Mouse (Mus musculus): Measurements from ENCODE around the gene Pde9a. TPM values are rescaled to one million over a fixed set of nuclear protein-coding genes. Genes with fewer than 3 reads are reported as not detected.

Pde9a gene
- polyA plus RNA-seq, 1 experiment from 2014 or later = 34.8 TPM

DNA sequence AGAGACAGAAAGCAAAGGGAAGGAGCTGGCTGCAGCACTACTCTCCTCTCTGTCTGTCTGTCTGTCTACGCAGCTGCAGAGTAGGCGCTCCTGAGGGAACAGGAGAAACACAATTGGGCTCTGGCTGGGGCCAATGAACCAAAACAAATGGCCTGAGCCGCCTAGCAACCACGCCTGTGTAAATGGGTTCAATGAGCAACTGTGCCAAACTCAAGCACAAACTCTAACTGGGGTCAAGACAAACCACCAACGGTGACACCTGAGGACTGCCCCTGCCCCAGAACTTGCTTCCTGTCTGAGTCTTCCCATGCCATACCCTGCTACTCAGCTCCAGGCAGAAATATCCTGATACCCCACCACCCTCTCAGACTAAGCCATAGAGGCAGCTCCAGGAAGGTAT lies 119.0 kb downstream of the Pde9a start:
- Histone ChIP-seq H3K9ac (no peak overlapping the region), H3K27ac (no peak overlapping the region), H3K4me1 (no peaks in the 10 kb centered on the region), H3K4me2 (no peak overlapping the region), H3K9me3 (no peaks in the 10 kb centered on the region), H3K4me3 (no peak overlapping the region), H3K36me3 (peaks cover 79% of the 10 kb centered on the region), H3K27me3 (no peaks in the 10 kb centered on the region)
- 88% methylated on average over 5 of the region's 5 CpGs for WGBS
- no peak for ATAC-seq (ENCODE audit: borderline replicate concordance, extremely low read depth, low FRiP score, low TSS enrichment)

- WGBS = 90% methylated on average over 7 of the region's 7 CpGs
- Histone ChIP-seq H3K36me3 (peaks cover 70% of the 10 kb centered on the region), H3K4me3 (no peak overlapping the region), H3K27ac (no peak overlapping the region), H3K4me1 (peaks cover 1% of the 10 kb centered on the region; the same call in 1 of the 2 replicates), H3K27me3 (no peaks in the 10 kb centered on the region), H3K4me2 (no peak overlapping the region), H3K9me3 (no peaks in the 10 kb centered on the region), H3K9ac (no peak overlapping the region)
- no peak for ATAC-seq (ENCODE audit: borderline replicate concordance, extremely low read depth, low FRiP score, low TSS enrichment)
Observed at GRCm38 (mm10) chr17:31506282-31506681, 120.3 kb downstream of the Pde9a start.

GRCm38 (mm10) chr17:31510944-31511343 lies 124.9 kb downstream of the Pde9a start:
- WGBS = 96% methylated on average over 6 of the region's 6 CpGs
- ATAC-seq (ENCODE audit: borderline replicate concordance, extremely low read depth, low FRiP score, low TSS enrichment) = no peak

DNA sequence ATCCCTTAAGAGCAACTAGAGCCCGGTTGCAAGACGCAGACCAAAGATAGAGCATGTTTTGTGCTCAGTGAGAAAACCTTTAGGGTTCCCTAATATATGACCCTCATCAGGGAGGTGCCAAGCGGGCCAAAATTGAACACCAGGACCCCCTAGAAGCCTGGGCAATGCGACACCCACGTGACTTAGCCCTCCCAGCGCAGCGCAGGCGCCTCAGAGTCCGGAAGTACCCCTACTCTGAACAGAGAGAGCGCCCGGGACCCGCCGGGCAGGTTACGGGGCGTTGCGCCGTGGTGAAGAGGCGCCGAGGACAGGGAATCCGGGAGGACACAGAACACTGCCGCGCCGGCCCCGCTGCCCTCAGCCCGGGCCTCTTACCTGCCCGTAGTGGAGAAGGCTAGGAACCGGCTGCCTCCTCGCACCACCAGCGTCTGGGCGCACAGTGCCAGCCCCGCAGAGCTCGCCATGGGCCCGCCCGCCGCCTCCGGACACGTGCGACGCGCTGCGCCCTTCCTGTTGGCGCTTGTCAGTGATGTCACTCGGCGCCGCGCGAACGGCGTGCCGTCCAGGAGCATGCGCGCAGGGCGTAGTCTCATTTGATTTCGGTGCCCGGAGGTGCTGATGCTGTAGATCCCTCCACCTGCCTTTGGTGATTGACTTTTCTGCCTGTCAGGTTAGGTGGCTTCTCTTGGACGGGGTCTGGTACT lies 125.9 kb downstream of the Pde9a start:
- H3K36me3 ChIP-seq = peaks cover 23% of the 10 kb centered on the region
- H3K4me1 ChIP-seq = peaks cover 9% of the 10 kb centered on the region; the same call in 1 of the 2 replicates
- no peaks in the 10 kb centered on the region for H3K27me3 ChIP-seq
- peak overlapping the region; percentile 74 for H3K4me3 ChIP-seq
- no peaks in the 10 kb centered on the region for H3K9me3 ChIP-seq
- peak; percentile 94 for ATAC-seq (ENCODE audit: borderline replicate concordance, extremely low read depth, low FRiP score, low TSS enrichment)
- peak overlapping the region; percentile 87 for H3K4me2 ChIP-seq
- peak overlapping the region; percentile 72 for H3K9ac ChIP-seq
- WGBS = 2% methylated on average over 51 of the region's 56 CpGs
- peak overlapping the region; percentile 78 for H3K27ac ChIP-seq

More at GRCm38 (mm10) chr17:31510944-31511343, 124.9 kb downstream of the Pde9a start:
- peaks cover 9% of the 10 kb centered on the region; the same call in 1 of the 2 replicates for H3K4me1 ChIP-seq
- no peaks in the 10 kb centered on the region for H3K27me3 ChIP-seq
- H3K4me2 ChIP-seq = peak overlapping the region; percentile 87
- peaks cover 31% of the 10 kb centered on the region for H3K36me3 ChIP-seq
- H3K9ac ChIP-seq = no peak overlapping the region
- no peaks in the 10 kb centered on the region for H3K9me3 ChIP-seq
- H3K27ac ChIP-seq = no peak overlapping the region
- H3K4me3 ChIP-seq = peak overlapping the region; percentile 74

GRCm38 (mm10) chr17:31512593-31512992 lies 126.6 kb downstream of the Pde9a start:
- Histone ChIP-seq H3K27me3 (no peaks in the 10 kb centered on the region), H3K9ac (peak overlapping the region; percentile 72), H3K4me3 (peak overlapping the region; percentile 74), H3K27ac (peak overlapping the region; percentile 78; the same call in 1 of the 2 replicates), H3K36me3 (peaks cover 19% of the 10 kb centered on the region), H3K9me3 (no peaks in the 10 kb centered on the region), H3K4me1 (peaks cover 9% of the 10 kb centered on the region; the same call in 1 of the 2 replicates), H3K4me2 (peak overlapping the region; percentile 87)
- 20% methylated on average over 6 of the region's 6 CpGs for WGBS
- ATAC-seq (ENCODE audit: borderline replicate concordance, extremely low read depth, low FRiP score, low TSS enrichment) = no peak

DNA sequence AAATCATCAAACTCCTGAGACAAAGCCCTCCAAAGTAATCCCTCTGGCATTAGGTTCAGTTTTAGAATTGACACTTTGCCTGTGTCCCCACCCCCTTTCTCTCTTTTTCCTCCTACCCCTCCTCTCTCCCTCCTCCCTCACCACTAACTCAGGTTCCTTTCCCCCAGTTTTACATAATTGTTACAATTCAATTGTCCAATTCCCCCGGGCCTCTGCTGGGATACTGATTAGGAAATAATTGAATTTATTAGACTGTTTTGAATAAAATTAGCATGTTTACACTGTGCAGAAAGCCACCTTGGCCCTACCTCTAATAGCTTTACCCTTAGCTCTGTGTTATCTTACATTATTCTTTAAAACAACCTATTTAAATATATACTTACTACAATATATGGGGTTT lies 128.7 kb downstream of the Pde9a start:
- Histone ChIP-seq H3K27me3 (no peaks in the 10 kb centered on the region), H3K4me1 (peaks cover 9% of the 10 kb centered on the region; the same call in 1 of the 2 replicates), H3K36me3 (peaks cover 3% of the 10 kb centered on the region), H3K4me2 (no peak overlapping the region), H3K9ac (no peak overlapping the region), H3K4me3 (no peak overlapping the region), H3K27ac (no peak overlapping the region), H3K9me3 (no peaks in the 10 kb centered on the region)
- no peak for ATAC-seq (ENCODE audit: borderline replicate concordance, extremely low read depth, low FRiP score, low TSS enrichment)
- 71% methylated on average over 1 of the region's 1 CpGs for WGBS

DNA sequence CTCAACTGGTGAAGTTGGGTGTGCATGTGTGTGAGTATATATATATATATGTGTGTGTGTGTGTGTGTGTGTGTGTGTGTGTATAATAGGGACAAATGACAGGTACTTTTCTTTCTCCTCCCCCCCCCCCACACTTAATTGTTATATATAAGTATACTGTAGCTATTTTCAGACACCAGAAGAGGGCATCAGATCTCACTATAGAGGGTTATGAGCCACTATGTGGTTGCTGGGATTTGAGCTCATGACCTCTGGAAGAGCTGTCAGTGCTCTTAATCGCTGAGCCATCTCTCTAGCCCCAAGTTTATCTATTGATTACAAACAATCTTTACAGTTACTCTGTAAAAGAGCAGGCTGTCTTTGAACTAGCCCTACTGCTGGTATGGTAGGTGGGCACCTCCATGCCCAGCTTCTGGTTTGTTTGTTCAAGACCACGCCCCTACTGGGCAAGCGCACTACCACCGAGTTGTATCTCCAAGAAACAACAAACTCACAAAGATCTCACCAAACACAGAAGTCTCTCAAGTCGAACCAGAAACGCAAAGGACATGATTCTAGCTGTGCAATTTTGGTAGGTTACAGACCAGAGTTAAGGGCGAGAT lies 133.4 kb downstream of the Pde9a start:
- Histone ChIP-seq H3K4me2 (peak overlapping the region; percentile 72), H3K9ac (no peak overlapping the region), H3K4me3 (peak overlapping the region; percentile 79), H3K27ac (peak overlapping the region; percentile 32; the same call in 1 of the 2 replicates), H3K9me3 (no peaks in the 10 kb centered on the region), H3K4me1 (peaks cover 12% of the 10 kb centered on the region), H3K27me3 (no peaks in the 10 kb centered on the region), H3K36me3 (peaks cover 9% of the 10 kb centered on the region; the same call in 1 of the 2 replicates)
- no peak for ATAC-seq (ENCODE audit: borderline replicate concordance, extremely low read depth, low FRiP score, low TSS enrichment)
- WGBS = 3% methylated on average over 7 of the region's 7 CpGs

- Histone ChIP-seq H3K27me3 (no peaks in the 10 kb centered on the region), H3K4me2 (peak within 1 kb of the TSS; percentile 72), H3K9me3 (no peaks in the 10 kb centered on the region), H3K4me3 (peak within 1 kb of the TSS; percentile 79), H3K4me1 (peaks cover 12% of the 10 kb centered on the region), H3K36me3 (peaks cover 9% of the 10 kb centered on the region; the same call in 1 of the 2 replicates), H3K27ac (peak within 1 kb of the TSS; percentile 78), H3K9ac (peak within 1 kb of the TSS; percentile 70)
- 1% methylated on average over 45 of the region's 45 CpGs for WGBS
- peak; percentile 98 for ATAC-seq (ENCODE audit: borderline replicate concordance, extremely low read depth, low FRiP score, low TSS enrichment)
Observed at GRCm38 (mm10) chr17:31519946-31520838, 134.2 kb downstream of the Pde9a start, which contains the start of the genes Wdr4 and Ndufv3. Gene Wdr4, minus strand, starts transcription at chr17:31519980. Gene Ndufv3, plus strand, starts transcription at chr17:31520115.

DNA sequence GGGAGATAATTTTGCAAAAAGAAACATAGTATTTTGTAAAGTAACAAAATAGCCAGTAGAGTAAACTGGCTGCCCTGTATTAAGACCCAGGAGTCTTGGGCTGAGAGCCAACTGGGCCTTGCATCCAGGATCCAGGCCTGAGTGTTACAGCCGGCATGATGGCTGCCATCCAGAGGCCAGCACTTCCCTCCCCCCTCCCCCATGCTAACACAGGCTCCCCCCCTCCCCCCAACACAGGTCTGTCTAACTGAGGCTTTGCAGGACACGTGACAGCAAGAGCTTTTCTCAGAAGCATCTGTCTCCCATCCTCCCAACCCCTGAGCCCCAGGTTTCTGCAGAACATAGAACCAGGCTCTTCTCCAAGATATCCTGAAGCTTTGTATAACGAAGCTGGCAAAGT lies 134.9 kb downstream of the Pde9a start:
- WGBS = 15% methylated on average over 3 of the region's 3 CpGs
- ATAC-seq (ENCODE audit: borderline replicate concordance, extremely low read depth, low FRiP score, low TSS enrichment) = no peak

GRCm38 (mm10) chr17:31521948-31522347 lies 135.9 kb downstream of the Pde9a start:
- WGBS = 82% methylated on average over 6 of the region's 6 CpGs
- peaks cover 12% of the 10 kb centered on the region for H3K4me1 ChIP-seq
- no peak overlapping the region for H3K27ac ChIP-seq
- H3K9ac ChIP-seq = no peak overlapping the region
- peaks cover 13% of the 10 kb centered on the region for H3K36me3 ChIP-seq
- H3K9me3 ChIP-seq = no peaks in the 10 kb centered on the region
- H3K4me3 ChIP-seq = no peak overlapping the region
- H3K27me3 ChIP-seq = no peaks in the 10 kb centered on the region
- no peak for ATAC-seq (ENCODE audit: borderline replicate concordance, extremely low read depth, low FRiP score, low TSS enrichment)
- H3K4me2 ChIP-seq = no peak overlapping the region

More for the DNA sequence above, 134.9 kb downstream of the Pde9a start:
- Histone ChIP-seq H3K27ac (peak overlapping the region; percentile 78), H3K9me3 (no peaks in the 10 kb centered on the region), H3K9ac (peak overlapping the region; percentile 70; the same call in 1 of the 2 replicates), H3K4me3 (peak overlapping the region; percentile 79), H3K27me3 (no peaks in the 10 kb centered on the region), H3K4me2 (peak overlapping the region; percentile 72), H3K4me1 (peaks cover 12% of the 10 kb centered on the region), H3K36me3 (peaks cover 9% of the 10 kb centered on the region; the same call in 1 of the 2 replicates)

DNA sequence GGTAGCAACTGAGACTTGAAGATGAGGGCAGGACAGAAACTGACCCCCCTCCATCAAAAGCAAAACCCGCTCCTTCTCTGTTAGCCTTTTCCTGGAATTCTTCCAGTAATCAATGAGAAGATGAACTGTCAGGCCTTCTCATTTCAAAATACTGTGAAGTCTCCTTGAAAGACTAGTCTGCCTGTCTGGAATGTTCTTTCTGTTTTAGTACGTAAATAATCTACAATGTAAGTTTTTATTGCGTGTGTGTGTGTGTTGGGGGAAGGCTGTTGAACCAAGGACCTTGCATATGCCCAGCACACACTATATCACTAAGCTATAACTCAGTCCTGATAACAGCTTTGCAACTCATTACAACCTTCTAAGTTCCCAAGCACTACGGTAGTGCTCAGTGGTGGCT lies 139.1 kb downstream of the Pde9a start:
- Histone ChIP-seq H3K9ac (no peak overlapping the region), H3K9me3 (no peaks in the 10 kb centered on the region), H3K27ac (no peak overlapping the region), H3K36me3 (peaks cover 40% of the 10 kb centered on the region), H3K4me1 (peaks cover 12% of the 10 kb centered on the region), H3K4me2 (no peak overlapping the region), H3K27me3 (no peaks in the 10 kb centered on the region), H3K4me3 (no peak overlapping the region)
- 72% methylated on average over 4 of the region's 4 CpGs for WGBS
- ATAC-seq (ENCODE audit: borderline replicate concordance, extremely low read depth, low FRiP score, low TSS enrichment) = no peak
